Mouse (Mus musculus) neural tube, embryonic 12.5 days (tissue): ENCODE results near the gene Zfp346. TPM values are rescaled to one million over a fixed set of nuclear protein-coding genes. Genes with fewer than 3 reads are reported as not detected.

Experiments used
- ATAC-seq: fragments of 200-750 bp; cut with Nextera tagmentation; 2 replicates; pipeline ENCODE4 v1.8.0; 2017; ENCODE audit warnings: low read depth, mild to moderate bottlenecking, moderate TSS enrichment, moderate library complexity; ENCODE audit not compliant: low FRiP score
- H3K27ac ChIP-seq: fragments of 300-500 bp; sonication (generic); 2 replicates; pipeline ENCODE4 v1.5.1; 2016
- H3K27me3 ChIP-seq: fragments of 300-500 bp; sonication (generic); replicated peaks from 2 replicates; pipeline ENCODE4 v1.6.1; 2016; ENCODE audit warnings: mild to moderate bottlenecking
- H3K36me3 ChIP-seq: fragments of 300-500 bp; sonication (generic); 2 replicates; pipeline ENCODE4 v1.6.1; 2016; ENCODE audit warnings: mild to moderate bottlenecking
- H3K4me1 ChIP-seq: fragments of 300-500 bp; sonication (generic); 2 replicates; pipeline ENCODE4 v1.6.1; 2016
- H3K4me2 ChIP-seq: fragments of 300-500 bp; sonication (generic); replicated peaks from 2 replicates; pipeline ENCODE4 v1.6.1; 2016; ENCODE audit warnings: mild to moderate bottlenecking
- H3K4me3 ChIP-seq: fragments of 300-500 bp; sonication (generic); 2 replicates; pipeline ENCODE4 v1.5.1; 2016
- H3K9ac ChIP-seq: fragments of 300-500 bp; sonication (generic); 2 replicates; pipeline ENCODE4 v1.6.1; 2016; ENCODE audit warnings: mild to moderate bottlenecking
- H3K9me3 ChIP-seq: fragments of 300-500 bp; sonication (generic); 2 replicates; pipeline ENCODE4 v1.6.1; 2016; ENCODE audit warnings: mild to moderate bottlenecking
- WGBS: fragments of 180-500 bp; shearing (Covaris S2); methylation state at CpG from one replicate; pipeline ENCODE4 v1.1.7; 2016; 5-methylcytosine and 5-hydroxymethylcytosine counted together
- polyA plus RNA-seq: library from polyadenylated mRNA; unstranded; fragments of >200 nt; fragmentation: Nextera tagmentation; extraction: Ambion mirVana; gene quantifications from 2 replicates; pipeline ENCODE4 v1.2.1, GENCODE M21; 2016

Gene Zfp346
- polyA plus RNA-seq, 1 experiment from 2014 or later: 26.1 TPM

GRCm38 (mm10) chr13:55102366-55102765 lies 2.7 kb upstream of the Zfp346 start:
- Histone ChIP-seq H3K4me2 (no peak overlapping the region), H3K4me3 (no peak overlapping the region), H3K9me3 (no peaks in the 10 kb centered on the region), H3K4me1 (peaks cover 15% of the 10 kb centered on the region), H3K36me3 (no peaks in the 10 kb centered on the region; the same call in 1 of the 2 replicates), H3K9ac (no peak overlapping the region), H3K27me3 (no peaks in the 10 kb centered on the region), H3K27ac (no peak overlapping the region)
- ATAC-seq: no peak
- WGBS: 88% methylated on average over 3 of the region's 3 CpGs

- ATAC-seq: no peak
- H3K9ac ChIP-seq: no peak overlapping the region
Measured at GRCm38 (mm10) chr13:55103351-55103750, 1.8 kb upstream of the Zfp346 start.

GRCm38 (mm10) chr13:55105953-55106691 lies 1.0 kb downstream of the Zfp346 start:
- WGBS: 23% methylated on average over 8 of the region's 8 CpGs
- no peak overlapping the region for H3K27ac ChIP-seq

More at GRCm38 (mm10) chr13:55103351-55103750, 1.8 kb upstream of the Zfp346 start:
- H3K27ac ChIP-seq: no peak overlapping the region
- no peaks in the 10 kb centered on the region for H3K27me3 ChIP-seq
- H3K4me1 ChIP-seq: peaks cover 15% of the 10 kb centered on the region
- no peak overlapping the region for H3K4me3 ChIP-seq
- peaks cover 9% of the 10 kb centered on the region for H3K36me3 ChIP-seq
- H3K9me3 ChIP-seq: no peaks in the 10 kb centered on the region
- H3K4me2 ChIP-seq: no peak overlapping the region
- WGBS: 70% methylated on average over 2 of the region's 2 CpGs

GRCm38 (mm10) chr13:55107116-55107515 lies 2.0 kb downstream of the Zfp346 start:
- Histone ChIP-seq H3K36me3 (peaks cover 15% of the 10 kb centered on the region), H3K4me3 (no peak overlapping the region), H3K9ac (no peak overlapping the region), H3K4me2 (no peak overlapping the region), H3K27ac (no peak overlapping the region), H3K4me1 (peaks cover 6% of the 10 kb centered on the region), H3K9me3 (no peaks in the 10 kb centered on the region), H3K27me3 (no peaks in the 10 kb centered on the region)
- ATAC-seq: no peak
- WGBS: 95% methylated on average over 4 of the region's 4 CpGs

More at GRCm38 (mm10) chr13:55105953-55106691, 1.0 kb downstream of the Zfp346 start:
- peak overlapping the region; percentile 82 for H3K4me2 ChIP-seq
- no peaks in the 10 kb centered on the region for H3K27me3 ChIP-seq
- ATAC-seq: no peak
- H3K4me3 ChIP-seq: peak overlapping the region; percentile 82
- H3K36me3 ChIP-seq: peaks cover 15% of the 10 kb centered on the region
- peaks cover 6% of the 10 kb centered on the region for H3K4me1 ChIP-seq
- H3K9me3 ChIP-seq: no peaks in the 10 kb centered on the region
- peak overlapping the region; percentile 86 for H3K9ac ChIP-seq

- no peak for ATAC-seq
- no peak overlapping the region for H3K4me2 ChIP-seq
- no peaks in the 10 kb centered on the region for H3K27me3 ChIP-seq
- 90% methylated on average over 8 of the region's 8 CpGs for WGBS
- H3K9ac ChIP-seq: no peak overlapping the region
- peaks cover 6% of the 10 kb centered on the region for H3K4me1 ChIP-seq
- H3K36me3 ChIP-seq: peaks cover 15% of the 10 kb centered on the region
- H3K9me3 ChIP-seq: no peaks in the 10 kb centered on the region
- no peak overlapping the region for H3K27ac ChIP-seq
- H3K4me3 ChIP-seq: no peak overlapping the region
Measured at GRCm38 (mm10) chr13:55107694-55108093, 2.6 kb downstream of the Zfp346 start.

GRCm38 (mm10) chr13:55114375-55114774 lies 9.3 kb downstream of the Zfp346 start:
- Histone ChIP-seq H3K9me3 (no peaks in the 10 kb centered on the region), H3K36me3 (peaks cover 46% of the 10 kb centered on the region)

GRCm38 (mm10) chr13:55124903-55125302 lies 19.8 kb downstream of the Zfp346 start:
- H3K9ac ChIP-seq: no peak overlapping the region
- no peak overlapping the region for H3K27ac ChIP-seq
- no peaks in the 10 kb centered on the region for H3K4me1 ChIP-seq
- H3K4me3 ChIP-seq: no peak overlapping the region
- no peaks in the 10 kb centered on the region for H3K27me3 ChIP-seq
- WGBS: 95% methylated on average over 6 of the region's 6 CpGs
- ATAC-seq: no peak
- H3K9me3 ChIP-seq: no peaks in the 10 kb centered on the region
- H3K4me2 ChIP-seq: no peak overlapping the region
- H3K36me3 ChIP-seq: peaks cover 53% of the 10 kb centered on the region

More at GRCm38 (mm10) chr13:55114375-55114774, 9.3 kb downstream of the Zfp346 start:
- Histone ChIP-seq H3K9ac (no peak overlapping the region), H3K4me2 (no peak overlapping the region), H3K4me3 (no peak overlapping the region), H3K4me1 (no peaks in the 10 kb centered on the region), H3K27me3 (no peaks in the 10 kb centered on the region), H3K27ac (no peak overlapping the region)
- WGBS: 88% methylated on average over 6 of the region's 6 CpGs
- no peak for ATAC-seq

GRCm38 (mm10) chr13:55133448-55133847 lies 28.3 kb downstream of the Zfp346 start, which contains the start of gene Gm17617:
Gm17617 (minus strand) TSS chr13:55133548.
- WGBS: 94% methylated on average over 2 of the region's 2 CpGs
- peaks cover 50% of the 10 kb centered on the region for H3K36me3 ChIP-seq
- no peaks in the 10 kb centered on the region for H3K27me3 ChIP-seq
- no peak within 1 kb of the TSS for H3K27ac ChIP-seq
- no peak within 1 kb of the TSS for H3K4me2 ChIP-seq
- H3K4me1 ChIP-seq: no peaks in the 10 kb centered on the region
- ATAC-seq: no peak
- H3K9ac ChIP-seq: no peak within 1 kb of the TSS
- no peak within 1 kb of the TSS for H3K4me3 ChIP-seq
- no peaks in the 10 kb centered on the region for H3K9me3 ChIP-seq

- Histone ChIP-seq H3K4me1 (no peaks in the 10 kb centered on the region), H3K4me3 (no peak overlapping the region), H3K4me2 (no peak overlapping the region), H3K27me3 (no peaks in the 10 kb centered on the region), H3K9me3 (no peaks in the 10 kb centered on the region), H3K9ac (no peak overlapping the region), H3K36me3 (peaks cover 35% of the 10 kb centered on the region), H3K27ac (no peak overlapping the region)
- ATAC-seq: no peak
- WGBS: 9% methylated on average over 5 of the region's 5 CpGs
Measured at GRCm38 (mm10) chr13:55135382-55135781, 30.3 kb downstream of the Zfp346 start.

GRCm38 (mm10) chr13:55140271-55140670 lies 35.2 kb downstream of the Zfp346 start:
- Histone ChIP-seq H3K9ac (no peak overlapping the region), H3K27ac (no peak overlapping the region), H3K4me1 (no peaks in the 10 kb centered on the region), H3K36me3 (no peaks in the 10 kb centered on the region), H3K4me2 (no peak overlapping the region), H3K9me3 (no peaks in the 10 kb centered on the region), H3K27me3 (no peaks in the 10 kb centered on the region), H3K4me3 (no peak overlapping the region)
- ATAC-seq: no peak
- 86% methylated on average over 2 of the region's 2 CpGs for WGBS

GRCm38 (mm10) chr13:55152621-55153415 lies 47.7 kb downstream of the Zfp346 start, which contains the start of gene Fgfr4:
Fgfr4 (plus strand) TSS chr13:55152640.
- H3K9me3 ChIP-seq: no peaks in the 10 kb centered on the region
- 1% methylated on average over 68 of the region's 68 CpGs for WGBS
- peak within 1 kb of the TSS; percentile 54 for H3K4me3 ChIP-seq
- peak within 1 kb of the TSS; percentile 97 for H3K4me2 ChIP-seq
- no peak within 1 kb of the TSS for H3K27ac ChIP-seq
- peak; percentile 70 for ATAC-seq
- H3K36me3 ChIP-seq: no peaks in the 10 kb centered on the region
- H3K27me3 ChIP-seq: peaks cover 18% of the 10 kb centered on the region
- H3K9ac ChIP-seq: peak within 1 kb of the TSS; percentile 55
- peaks cover 6% of the 10 kb centered on the region for H3K4me1 ChIP-seq

- Histone ChIP-seq H3K4me3 (no peak overlapping the region), H3K27me3 (peaks cover 18% of the 10 kb centered on the region), H3K27ac (no peak overlapping the region), H3K9me3 (no peaks in the 10 kb centered on the region), H3K36me3 (no peaks in the 10 kb centered on the region), H3K4me2 (no peak overlapping the region), H3K4me1 (peaks cover 6% of the 10 kb centered on the region), H3K9ac (no peak overlapping the region)
- no peak for ATAC-seq
- whole genome bisulfite sequencing: 88% methylated on average over 5 of the region's 5 CpGs
Measured at GRCm38 (mm10) chr13:55153951-55154350, 48.8 kb downstream of the Zfp346 start.
